In genomic region chr11:99281116-99281515, GRCm38 (mm10) we compare ENCODE assay signal across 33 mouse cellular contexts. TPM values are rescaled to one million over a fixed set of nuclear protein-coding genes. Genes with fewer than 3 reads are reported as not detected.
DNase-seq lines count a peak whose midpoint lies in the region; ATAC-seq and TF ChIP-seq lines count a peak whose summit lies in the region.
"Had no signal": no experiment of that assay in that cellular context is flagged by ENCODE, and none has a peak within 500 bp of the region (broad histone marks: within the 10 kb centered on the region; RNA-seq: fewer than 3 reads in every experiment).

No protein-coding gene starts in this region.

- H3K4me3 ChIP-seq in lung, adult 2 months (replicated peaks; ENCODE audit: extremely low read depth, low read depth, low read length) = no peak overlapping the region
- no peak overlapping the region for H3K4me3 ChIP-seq in intestine, postnatal 0 days (ENCODE audit: low read depth, low read length)
- H3K4me3 ChIP-seq: embryonic facial prominence, embryonic 12.5 days; hindbrain, embryonic 12.5 days; limb, embryonic 12.5 days; liver, embryonic 15.5 days; lung, embryonic 15.5 days; stomach, embryonic 15.5 days had no signal

- no peak for TF ChIP-seq CTCF in lung, adult 2 months (IDR thresholded peaks at IDR 0.05; ENCODE audit: insufficient read depth, low read length)
- no peak for TF ChIP-seq CTCF in intestine, postnatal 0 days (IDR thresholded peaks at IDR 0.05; ENCODE audit: low read depth)

- H3K9ac ChIP-seq in intestine, postnatal 0 days (ENCODE audit: low read depth, low read length) = no peak overlapping the region
- H3K9ac ChIP-seq: embryonic facial prominence, embryonic 12.5 days; hindbrain, embryonic 12.5 days; limb, embryonic 12.5 days; liver, embryonic 15.5 days; lung, embryonic 15.5 days; stomach, embryonic 15.5 days had no signal

- WGBS in lung, adult 2 months = 79% methylated on average over 9 of the region's 9 CpGs
- WGBS in intestine, postnatal 0 days = 76% methylated on average over 9 of the region's 9 CpGs

- no peaks in the 10 kb centered on the region for H3K4me1 ChIP-seq in lung, adult 2 months (ENCODE audit: control insufficient read depth, insufficient read depth, low read length)
- H3K4me1 ChIP-seq in intestine, postnatal 0 days (replicated peaks; ENCODE audit: control insufficient read depth, insufficient read depth, low read length) = no peaks in the 10 kb centered on the region
- H3K4me1 ChIP-seq: hindbrain, embryonic 12.5 days; liver, embryonic 15.5 days; lung, embryonic 15.5 days; stomach, embryonic 15.5 days had no signal

- TF ChIP-seq POLR2A in lung, adult 2 months (IDR thresholded peaks at IDR 0.05; ENCODE audit: borderline replicate concordance, extremely low read depth, low read depth, low read length) = no peak

- ATAC-seq in intestine, postnatal 0 days = no peak
- ATAC-seq: forebrain, embryonic 16.5 days; intestine, embryonic 16.5 days; midbrain, embryonic 16.5 days had no signal

- no peak overlapping the region for H3K27ac ChIP-seq in intestine, postnatal 0 days (ENCODE audit: low read depth, low read length)
- H3K27ac ChIP-seq: embryonic facial prominence, embryonic 12.5 days; hindbrain, embryonic 12.5 days; limb, embryonic 12.5 days; liver, embryonic 15.5 days; lung, embryonic 15.5 days; stomach, embryonic 15.5 days had no signal

- no peak overlapping the region for H3K4me2 ChIP-seq in intestine, postnatal 0 days (replicated peaks; ENCODE audit: low read depth)
- H3K4me2 ChIP-seq: embryonic facial prominence, embryonic 12.5 days; hindbrain, embryonic 12.5 days; limb, embryonic 12.5 days; liver, embryonic 15.5 days; lung, embryonic 15.5 days; midbrain, embryonic 11.5 days; stomach, embryonic 15.5 days had no signal

- H3K27me3 ChIP-seq in intestine, postnatal 0 days (replicated peaks; ENCODE audit: control insufficient read depth, insufficient read depth, low read length) = 0 out of 2 replicates have a peak, but pooled peaks cover 3% of the 10 kb centered on the region
- H3K27me3 ChIP-seq: embryonic facial prominence, embryonic 12.5 days; hindbrain, embryonic 12.5 days; liver, embryonic 15.5 days; lung, embryonic 15.5 days; stomach, embryonic 15.5 days had no signal

- no peaks in the 10 kb centered on the region for H3K9me3 ChIP-seq in intestine, postnatal 0 days (ENCODE audit: control insufficient read depth)
- H3K9me3 ChIP-seq: embryonic facial prominence, embryonic 12.5 days; hindbrain, embryonic 12.5 days; limb, embryonic 12.5 days; liver, embryonic 15.5 days; lung, embryonic 15.5 days; stomach, embryonic 15.5 days had no signal

- intact Hi-C loops in heart, postnatal 10 days (cut with DNase I) = no loop called here

- H3K36me3 ChIP-seq in intestine, postnatal 0 days (ENCODE audit: control insufficient read depth, insufficient read depth) = no peaks in the 10 kb centered on the region
- H3K36me3 ChIP-seq: embryonic facial prominence, embryonic 12.5 days; hindbrain, embryonic 12.5 days; limb, embryonic 12.5 days; liver, embryonic 15.5 days; lung, embryonic 15.5 days; stomach, embryonic 15.5 days had no signal

- peak; percentile 11 to 22 for DNase-seq in heart, postnatal 10 days
- DNase-seq in heart, postnatal 4 days = no peak
- DNase-seq in cerebellum, adult 11-12 months = peak; percentile 54
- DNase-seq in cerebellum, adult 9-11 months = peak; percentile 62
- no peak for DNase-seq in adrenal gland, adult 2 months
- no peak for DNase-seq in lung, adult 2 months
- DNase-seq: adrenal gland, postnatal 25 days; embryo, embryonic 11 days; gastrocnemius, postnatal 14 days; kidney, postnatal 14 days; layer of hippocampus, adult 9-11 months had no signal

RNA-seq across cellular contexts. Expression of gene Krt24, which starts 3.9 kb away (rescaled TPM):
- not detected for total RNA-seq in heart, postnatal 10 days (2021)
- not detected for total RNA-seq in heart, postnatal 4 days (2021)
- not detected for total RNA-seq in adrenal gland, adult 2 months (2021)
- not detected in 2 replicates for polyA plus RNA-seq in adrenal gland, adult 2 months (2012; rRNA removed)
- polyA plus RNA-seq in lung, adult 2 months (2012; rRNA removed) = not detected in 2 replicates
- polyA plus RNA-seq in intestine, postnatal 0 days (2015; fragmentation: Nextera tagmentation; extraction: Ambion mirVana) = 0.08 TPM in 1 of 2 replicates, not detected in the other
- total RNA-seq: adrenal gland, postnatal 25 days; gastrocnemius, postnatal 14 days; granulocyte monocyte progenitor cell, adult 5-6 weeks; heart, postnatal 25 days; left cerebral cortex, adult 18-20 months; left cerebral cortex, postnatal 25 days; liver, adult 2 months; megakaryocyte, adult 5-6 weeks; MEL; neutrophil, adult 5-6 weeks had no signal
- polyA plus RNA-seq: heart, embryonic 14.5 days; hindbrain, embryonic 12.5 days; intestine, embryonic 16.5 days; kidney, embryonic 14.5 days; liver, adult 2 months; liver, embryonic 15.5 days; lung, embryonic 15.5 days; midbrain, embryonic 11.5 days; midbrain, embryonic 16.5 days; neural tube, embryonic 11.5 days; stomach, embryonic 15.5 days had no signal

RNA-seq across cellular contexts. Expression of gene Krt222, which starts 37.2 kb away (rescaled TPM):
- total RNA-seq in heart, postnatal 10 days (2021) = 10 to 100 TPM; 12.6 to 18.9 TPM
- 1 to 10 TPM; 7.5 to 8.2 TPM for total RNA-seq in heart, postnatal 4 days (2021)
- 1 to 10 TPM; 1.4 to 2.2 TPM for total RNA-seq in adrenal gland, adult 2 months (2021)
- polyA plus RNA-seq in adrenal gland, adult 2 months (2012; rRNA removed) = 0.07 and 0.09 TPM in 2 replicates
- polyA plus RNA-seq in lung, adult 2 months (2012; rRNA removed) = 0.11 and 0.12 TPM in 2 replicates
- 0.42 and 0.61 TPM in 2 replicates for polyA plus RNA-seq in intestine, postnatal 0 days (2015; fragmentation: Nextera tagmentation; extraction: Ambion mirVana)
- total RNA-seq: granulocyte monocyte progenitor cell, adult 5-6 weeks; megakaryocyte, adult 5-6 weeks; MEL had no signal
- polyA plus RNA-seq: liver, adult 2 months had no signal

RNA-seq across cellular contexts. Expression of gene Krt25, which starts 41.6 kb away (rescaled TPM):
- not detected for total RNA-seq in heart, postnatal 10 days (2021)
- total RNA-seq in heart, postnatal 4 days (2021) = under 1 TPM; 0.14 to 0.31 TPM
- not detected for total RNA-seq in adrenal gland, adult 2 months (2021)
- polyA plus RNA-seq in adrenal gland, adult 2 months (2012; rRNA removed) = not detected in 2 replicates
- polyA plus RNA-seq in lung, adult 2 months (2012; rRNA removed) = not detected in 2 replicates
- 0.26 and 0.52 TPM in 2 replicates for polyA plus RNA-seq in intestine, postnatal 0 days (2015; fragmentation: Nextera tagmentation; extraction: Ambion mirVana)
- total RNA-seq: adrenal gland, postnatal 25 days; gastrocnemius, postnatal 14 days; granulocyte monocyte progenitor cell, adult 5-6 weeks; heart, postnatal 25 days; left cerebral cortex, adult 18-20 months; left cerebral cortex, postnatal 25 days; liver, adult 2 months; megakaryocyte, adult 5-6 weeks; MEL; neutrophil, adult 5-6 weeks had no signal
- polyA plus RNA-seq: embryonic facial prominence, embryonic 12.5 days; forebrain, embryonic 16.5 days; heart, embryonic 14.5 days; hindbrain, embryonic 12.5 days; kidney, embryonic 14.5 days; limb, embryonic 12.5 days; liver, adult 2 months; liver, embryonic 15.5 days; lung, embryonic 15.5 days; midbrain, embryonic 11.5 days had no signal

RNA-seq across cellular contexts. Expression of gene Smarce1, which starts 50.3 kb away (rescaled TPM):
- total RNA-seq in heart, postnatal 10 days (2021) = 10 to 100 TPM; 68.3 to 76.9 TPM
- 10 to 100 TPM; 92.8 to 99.8 TPM for total RNA-seq in heart, postnatal 4 days (2021)
- 10 to 100 TPM; 49.9 to 54.4 TPM for total RNA-seq in adrenal gland, adult 2 months (2021)
- polyA plus RNA-seq in adrenal gland, adult 2 months (2012; rRNA removed) = 10.0 and 10.3 TPM in 2 replicates
- 19.3 and 20.8 TPM in 2 replicates for polyA plus RNA-seq in lung, adult 2 months (2012; rRNA removed)
- 73.1 and 80.0 TPM in 2 replicates for polyA plus RNA-seq in intestine, postnatal 0 days (2015; fragmentation: Nextera tagmentation; extraction: Ambion mirVana)

RNA-seq across cellular contexts. Expression of gene Krt26, which starts 56.6 kb away (rescaled TPM):
- total RNA-seq in heart, postnatal 10 days (2021) = not detected
- not detected for total RNA-seq in heart, postnatal 4 days (2021)
- not detected for total RNA-seq in adrenal gland, adult 2 months (2021)
- not detected in 2 replicates for polyA plus RNA-seq in adrenal gland, adult 2 months (2012; rRNA removed)
- not detected in 2 replicates for polyA plus RNA-seq in lung, adult 2 months (2012; rRNA removed)
- not detected in 2 replicates for polyA plus RNA-seq in intestine, postnatal 0 days (2015; fragmentation: Nextera tagmentation; extraction: Ambion mirVana)
- total RNA-seq: adrenal gland, postnatal 25 days; gastrocnemius, postnatal 14 days; granulocyte monocyte progenitor cell, adult 5-6 weeks; heart, postnatal 25 days; left cerebral cortex, adult 18-20 months; left cerebral cortex, postnatal 25 days; liver, adult 2 months; megakaryocyte, adult 5-6 weeks; MEL; neutrophil, adult 5-6 weeks had no signal
- polyA plus RNA-seq: embryonic facial prominence, embryonic 12.5 days; heart, embryonic 14.5 days; intestine, embryonic 16.5 days; kidney, embryonic 14.5 days; limb, embryonic 12.5 days; liver, adult 2 months; liver, embryonic 15.5 days; lung, embryonic 15.5 days had no signal

Comparison
In these comparisons a context has a peak if more than half of its experiments do, and no peak if none do; other contexts are left out.
1. DNase-seq: peak in heart, postnatal 10 days (2 of 2), cerebellum, adult 11-12 months (single experiment) and cerebellum, adult 9-11 months (single experiment); none in heart, postnatal 4 days (single experiment), adrenal gland, adult 2 months (single experiment) and lung, adult 2 months (single experiment).